Mouse (Mus musculus) bone marrow macrophage, adult 2 months (primary cell): ENCODE results near the gene Ptprg. TPM values are rescaled to one million over a fixed set of nuclear protein-coding genes. Genes with fewer than 3 reads are reported as not detected.

Experiments
- H3K27ac ChIP-seq: 2 replicates; pipeline ENCODE4 v1.5.1; 2012; ENCODE audit warnings: low read depth, low read length; ENCODE audit not compliant: insufficient read depth
- H3K4me1 ChIP-seq: 2 replicates; pipeline ENCODE4 v1.6.1; 2012; ENCODE audit warnings: low read length; ENCODE audit not compliant: control insufficient read depth, insufficient read depth
- H3K4me3 ChIP-seq: 2 replicates; pipeline ENCODE4 v1.5.1; 2012; ENCODE audit warnings: mild to moderate bottlenecking, low read length, moderate library complexity; ENCODE audit not compliant: insufficient read depth
- CTCF ChIP-seq: IDR thresholded peaks from 2 replicates; pipeline ENCODE4 v1.5.1; 2012; ENCODE audit warnings: low read depth, mild to moderate bottlenecking, low read length, moderate library complexity
- POLR2A ChIP-seq: IDR thresholded peaks from 2 replicates; pipeline ENCODE4 v1.6.1; 2012; ENCODE audit warnings: mild to moderate bottlenecking, low read depth, low read length, borderline replicate concordance
- polyA plus RNA-seq: library from polyadenylated mRNA; stranded (reverse); fragments of >200 nt; gene quantifications from 2 replicates; pipeline ENCODE4 v1.2.4, GENCODE M21; 2012; ENCODE audit not compliant: missing spikeins, insufficient read depth, insufficient read length

Gene Ptprg
- polyA plus RNA-seq, 1 experiment: 0.76 TPM

- TF ChIP-seq CTCF (no peak), POLR2A (no peak)
- Histone ChIP-seq H3K27ac (no peak overlapping the region), H3K4me1 (no peaks in the 10 kb centered on the region), H3K4me3 (no peak overlapping the region)
Observed at GRCm38 (mm10) chr14:11822830-11823700, 269.7 kb downstream of the Ptprg start.

GRCm38 (mm10) chr14:11823701-11824095 is 270.4 kb downstream of the Ptprg start:
- no peaks in the 10 kb centered on the region for H3K4me1 ChIP-seq
- H3K4me3 ChIP-seq: no peak overlapping the region
- no peak overlapping the region for H3K27ac ChIP-seq
- TF ChIP-seq CTCF (no peak), POLR2A (no peak)

- TF ChIP-seq POLR2A (no peak), CTCF (no peak)
- Histone ChIP-seq H3K4me1 (no peaks in the 10 kb centered on the region), H3K27ac (no peak overlapping the region), H3K4me3 (no peak overlapping the region)
Observed at GRCm38 (mm10) chr14:11824915-11825314, 271.6 kb downstream of the Ptprg start.

GRCm38 (mm10) chr14:11825551-11825950 is 272.2 kb downstream of the Ptprg start:
- no peak overlapping the region for H3K27ac ChIP-seq
- TF ChIP-seq POLR2A (no peak), CTCF (no peak)
- no peaks in the 10 kb centered on the region for H3K4me1 ChIP-seq
- no peak overlapping the region for H3K4me3 ChIP-seq

- no peak overlapping the region for H3K27ac ChIP-seq
- H3K4me3 ChIP-seq: no peak overlapping the region
- no peaks in the 10 kb centered on the region for H3K4me1 ChIP-seq
- TF ChIP-seq POLR2A: no peak
- no peak for TF ChIP-seq CTCF
Observed at GRCm38 (mm10) chr14:11828086-11828485, 274.8 kb downstream of the Ptprg start.

GRCm38 (mm10) chr14:11833678-11834077 is 280.3 kb downstream of the Ptprg start:
- Histone ChIP-seq H3K4me1 (no peaks in the 10 kb centered on the region), H3K4me3 (no peak overlapping the region), H3K27ac (no peak overlapping the region)
- TF ChIP-seq CTCF (no peak), POLR2A (no peak)

- no peak overlapping the region for H3K4me3 ChIP-seq
- no peak overlapping the region for H3K27ac ChIP-seq
- H3K4me1 ChIP-seq: no peaks in the 10 kb centered on the region
- no peak for TF ChIP-seq CTCF
- no peak for TF ChIP-seq POLR2A
Observed at GRCm38 (mm10) chr14:11835706-11836445, 282.5 kb downstream of the Ptprg start.

- no peaks in the 10 kb centered on the region for H3K4me1 ChIP-seq
- no peak for TF ChIP-seq POLR2A
- no peak for TF ChIP-seq CTCF
- H3K27ac ChIP-seq: no peak overlapping the region
- H3K4me3 ChIP-seq: no peak overlapping the region
Observed at GRCm38 (mm10) chr14:11837714-11838113, 284.4 kb downstream of the Ptprg start.

GRCm38 (mm10) chr14:11841621-11842020 is 288.3 kb downstream of the Ptprg start:
- Histone ChIP-seq H3K4me3 (no peak overlapping the region), H3K4me1 (no peaks in the 10 kb centered on the region), H3K27ac (no peak overlapping the region)
- no peak for TF ChIP-seq CTCF
- TF ChIP-seq POLR2A: no peak

- Histone ChIP-seq H3K27ac (no peak overlapping the region), H3K4me1 (no peaks in the 10 kb centered on the region), H3K4me3 (no peak overlapping the region)
- no peak for TF ChIP-seq CTCF
- TF ChIP-seq POLR2A: no peak
Observed at GRCm38 (mm10) chr14:11852896-11853295, 299.6 kb downstream of the Ptprg start.
